Mouse (Mus musculus) ES-Bruce4 (cell line): ENCODE results near the gene Nrg4.

ENCODE experiments used
- CTCF ChIP-seq: IDR thresholded peaks from one replicate; pipeline ENCODE4 v1.8.1; 2011; ENCODE audit warnings: low read depth, low read length
- POLR2A ChIP-seq: IDR thresholded peaks from one replicate; pipeline ENCODE4 v1.8.1; 2011; ENCODE audit warnings: low read length; ENCODE audit not compliant: insufficient read depth

DNA sequence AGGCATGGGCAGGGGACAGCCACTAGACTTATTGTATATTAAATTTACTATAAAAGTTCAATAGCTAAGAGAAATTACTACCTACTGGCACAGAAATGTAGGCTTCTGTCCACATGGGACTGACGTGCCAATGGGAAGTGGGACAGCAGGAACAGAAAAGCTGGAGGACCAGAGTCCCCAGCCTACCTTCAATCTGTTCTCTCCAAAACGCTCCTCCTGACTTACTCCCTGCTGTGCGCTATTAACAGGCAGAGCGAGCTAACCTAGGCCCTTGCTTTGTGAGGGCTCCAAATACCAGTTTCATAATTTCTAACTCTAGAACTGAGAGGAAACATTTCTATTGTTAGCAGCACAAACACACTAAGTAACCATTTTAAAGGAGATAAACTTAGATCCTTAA, 52.7 kb downstream of the Nrg4 start:
- TF ChIP-seq POLR2A (no peak), CTCF (no peak)
